Mouse (Mus musculus) ZHBTc4 (cell line): ENCODE data around the gene Por.

Experiments used
- DNase-seq: peaks from one replicate; pipeline ENCODE4 v3.0.0-alpha.2; 2011; ENCODE audit warnings: low read depth, low spot score

Gene Por

GRCm38 (mm10) chr5:135669741-135670275 lies at the start of gene Por:
TSS of gene Por (plus strand) at chr5:135670033.
- peak; percentile 92 for DNase-seq

GRCm38 (mm10) chr5:135620526-135620925 lies 49.3 kb upstream of the Por start:
- DNase-seq, result no peak

GRCm38 (mm10) chr5:135621725-135622124 lies 48.1 kb upstream of the Por start:
- DNase-seq, result no peak

DNA sequence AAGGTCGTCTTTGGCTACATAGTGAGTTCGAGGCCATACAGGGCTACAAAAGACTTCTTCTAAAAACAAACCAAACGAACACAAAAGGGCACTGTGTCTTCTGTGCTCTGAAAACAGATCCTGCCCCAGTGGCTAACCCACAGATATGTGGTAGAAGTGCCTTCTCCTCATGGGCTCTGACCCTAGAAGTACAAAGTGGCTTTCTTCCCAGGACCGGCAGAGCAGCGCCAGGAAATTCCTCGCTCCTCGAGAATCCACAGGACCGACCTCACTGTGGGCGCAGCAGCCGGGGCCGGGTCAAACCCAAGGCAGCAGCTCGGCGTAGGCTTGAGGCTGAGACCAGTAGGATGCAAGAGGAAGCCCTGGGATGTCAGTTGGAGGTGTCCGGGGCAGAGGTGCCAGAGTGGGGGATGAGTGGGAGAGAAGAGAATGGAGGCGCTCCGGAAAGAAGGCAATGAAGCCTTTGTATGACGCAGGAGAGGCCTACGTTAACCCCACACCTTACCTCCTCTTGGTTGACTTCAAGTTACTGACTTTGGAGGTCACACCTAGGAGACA lies 46.7 kb upstream of the Por start:
- no peak for DNase-seq

DNA sequence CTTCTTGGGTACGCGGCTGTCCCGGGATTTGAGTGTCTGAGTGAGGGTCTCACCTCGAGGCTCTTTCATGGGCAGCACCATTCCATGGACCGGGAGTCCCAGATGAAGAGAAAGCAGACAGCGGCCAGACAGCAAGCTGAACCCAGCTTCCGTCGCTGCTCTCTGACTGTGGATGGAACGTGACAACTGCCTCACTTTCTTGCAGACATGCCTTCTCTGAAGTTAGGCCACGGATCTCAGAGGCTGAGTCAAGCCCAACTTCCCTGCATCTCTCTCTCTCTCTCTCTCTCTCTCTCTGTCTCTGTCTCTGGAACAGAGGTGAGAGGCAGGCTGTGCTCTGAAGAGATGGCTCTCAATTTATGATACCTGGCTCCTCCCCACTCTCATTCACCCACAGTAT lies 40.9 kb upstream of the Por start:
- DNase-seq, result peak; percentile 64

DNA sequence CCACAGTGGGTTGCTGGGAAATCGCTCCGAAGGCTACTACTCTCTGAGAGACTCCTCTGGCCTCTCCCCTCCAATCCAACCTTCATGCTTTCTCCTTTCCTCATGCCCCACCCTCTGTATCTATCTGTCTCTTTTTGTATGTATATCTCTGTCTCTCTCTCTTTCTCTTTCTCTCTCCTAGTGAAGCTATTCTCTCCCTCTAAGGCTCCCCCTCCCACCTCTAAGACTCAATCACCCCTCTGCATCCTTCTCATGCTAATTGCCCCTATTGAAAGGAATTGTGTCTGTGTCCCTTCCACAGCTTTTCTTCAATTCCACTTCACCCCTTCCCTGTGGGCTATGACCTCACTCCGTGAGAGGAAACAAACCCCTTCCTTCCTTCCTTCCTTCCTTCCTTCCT lies 40.4 kb upstream of the Por start:
- DNase-seq, result peak; percentile 65

GRCm38 (mm10) chr5:135630598-135630997 lies 39.2 kb upstream of the Por start:
- DNase-seq, result peak; percentile 79

- DNase-seq, result peak; percentile 100
Observed at GRCm38 (mm10) chr5:135632117-135632796, 37.6 kb upstream of the Por start, which contains the start of gene Rhbdd2. TSS of gene Rhbdd2 (plus strand) at chr5:135632618.

- DNase-seq, result no peak
Observed at GRCm38 (mm10) chr5:135632797-135633144, 37.1 kb upstream of the Por start.

DNA sequence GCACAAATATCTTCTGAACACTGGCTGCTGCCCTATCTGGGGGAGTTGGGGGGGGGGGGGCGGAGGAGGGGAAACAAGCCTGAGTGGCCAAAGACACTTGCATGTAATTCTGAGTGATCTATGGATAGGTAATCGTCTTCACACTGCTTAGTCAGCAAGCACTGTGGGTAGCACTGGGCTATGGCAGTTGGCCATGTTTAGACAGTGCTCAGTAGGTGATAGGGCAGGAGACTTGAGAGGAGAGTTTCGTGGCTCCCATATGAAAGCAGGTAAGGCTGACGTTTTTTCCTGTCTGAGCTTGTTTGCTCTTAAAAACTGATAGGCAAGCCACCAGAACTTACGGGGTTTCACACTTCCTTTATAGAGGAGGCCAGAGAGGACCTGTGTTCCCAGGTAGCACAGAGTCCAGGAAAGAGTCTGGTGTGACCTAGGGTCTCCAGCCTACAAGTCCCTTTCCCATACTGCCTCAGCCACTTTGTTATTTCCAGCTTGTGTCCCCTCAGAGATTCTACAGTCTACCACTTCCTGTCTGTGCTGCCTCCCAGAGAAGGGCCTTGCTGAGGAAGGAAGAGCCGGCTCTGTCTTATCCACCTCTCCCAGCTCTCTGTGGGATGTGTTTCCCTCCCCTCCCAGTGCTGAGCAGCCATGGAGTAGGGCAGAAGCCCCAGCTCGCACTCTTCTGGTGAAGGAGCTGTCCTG lies 29.9 kb upstream of the Por start:
- DNase-seq, result no peak

GRCm38 (mm10) chr5:135640459-135640789 lies 29.4 kb upstream of the Por start:
- DNase-seq, result no peak

GRCm38 (mm10) chr5:135641028-135641427 lies 28.8 kb upstream of the Por start:
- no peak for DNase-seq

DNA sequence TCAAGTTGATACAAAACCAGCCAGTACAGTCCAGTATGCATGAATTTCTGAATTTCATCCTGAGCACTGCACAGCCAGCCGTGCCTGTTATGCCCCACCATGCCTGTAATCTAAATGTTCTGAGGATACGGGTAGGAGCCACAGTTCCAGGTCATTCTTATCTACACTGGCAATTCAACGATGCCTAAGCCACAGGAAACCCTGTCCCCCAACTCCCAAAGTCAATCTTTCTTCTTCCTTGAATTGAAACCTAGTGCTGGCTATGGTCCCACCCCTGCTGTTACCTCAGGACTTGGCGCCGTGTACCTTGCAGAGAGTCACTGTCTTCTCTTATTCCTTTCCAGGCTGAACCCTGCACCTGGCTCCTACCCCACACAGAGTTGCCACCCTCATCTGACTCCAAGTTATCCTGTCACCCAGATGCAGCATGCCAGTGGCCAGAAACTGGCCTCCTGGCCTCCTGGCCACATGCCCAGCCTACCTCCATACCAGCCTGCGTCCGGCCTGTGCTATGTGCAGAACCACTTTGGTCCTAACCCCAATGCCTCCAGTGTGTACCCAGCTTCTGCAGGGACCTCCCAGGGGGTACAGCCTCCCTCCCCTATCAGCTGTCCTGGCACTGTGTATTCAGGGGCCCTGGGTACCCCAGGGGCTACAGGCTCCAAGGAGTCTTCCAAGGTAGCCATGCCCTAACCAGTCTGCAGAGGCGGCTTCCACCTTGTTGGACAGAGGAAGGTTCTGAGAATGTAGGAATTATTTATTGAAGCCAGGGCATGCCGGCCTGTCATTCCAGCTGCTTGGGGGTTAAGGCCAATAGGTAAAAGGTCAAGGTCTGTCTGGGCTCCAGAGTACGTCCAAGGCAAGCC lies 26.9 kb upstream of the Por start:
- DNase-seq, result peak; percentile 88

DNA sequence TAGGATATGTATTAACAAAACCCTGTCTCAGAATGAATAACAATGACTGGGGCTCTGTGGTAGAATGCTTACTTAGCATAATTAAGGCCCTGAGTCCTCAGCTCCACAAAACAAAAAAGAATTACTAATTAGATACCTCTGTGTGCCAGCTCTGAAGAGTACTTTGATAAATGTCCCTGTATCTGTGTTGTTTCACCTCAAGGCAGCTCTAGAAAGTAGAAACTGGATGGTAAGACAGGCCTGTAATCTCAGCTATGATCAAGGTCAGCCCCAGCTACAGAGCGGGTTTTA lies 26.3 kb upstream of the Por start:
- no peak for DNase-seq

GRCm38 (mm10) chr5:135643869-135644268 lies 26.0 kb upstream of the Por start:
- no peak for DNase-seq

DNA sequence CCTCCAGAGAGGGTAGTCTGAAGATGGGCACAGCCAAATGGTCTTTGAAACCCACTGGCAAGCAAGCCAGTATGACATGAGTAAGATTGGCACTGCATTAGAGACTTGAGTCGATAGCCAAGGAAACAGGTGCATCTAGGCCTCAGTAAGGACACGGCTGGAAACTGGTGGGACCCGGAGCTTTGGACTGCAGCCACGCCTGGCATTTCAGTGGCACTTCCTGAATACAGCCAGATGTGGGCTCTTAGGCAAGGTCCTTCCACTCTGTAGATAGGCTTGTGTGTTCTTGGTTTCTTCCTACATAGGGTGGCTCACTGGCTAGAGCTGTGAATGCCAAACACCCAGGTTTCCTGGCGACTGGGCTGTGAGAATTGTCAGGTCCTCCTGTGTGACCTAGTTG lies 24.5 kb upstream of the Por start:
- no peak for DNase-seq

DNA sequence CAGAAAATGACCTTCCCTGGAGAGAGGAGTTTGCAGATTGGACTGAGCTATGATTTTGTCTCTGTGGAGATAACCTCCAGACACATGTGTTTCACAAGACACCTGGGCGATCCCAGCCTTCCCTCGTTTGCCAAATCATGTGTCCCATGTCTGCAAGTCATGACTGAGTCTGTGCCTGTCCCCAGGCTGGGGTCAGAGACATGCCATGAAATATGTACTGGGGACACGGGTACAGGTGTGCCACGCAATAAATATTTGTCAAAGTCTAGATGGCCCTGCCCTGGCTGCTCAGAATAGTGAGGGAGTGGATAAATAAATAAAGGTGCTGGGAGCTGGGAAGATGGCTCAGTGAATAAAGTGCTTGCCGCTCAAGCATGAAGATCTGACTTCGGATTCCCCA lies 23.8 kb upstream of the Por start:
- no peak for DNase-seq

GRCm38 (mm10) chr5:135648461-135649308 lies 21.1 kb upstream of the Por start:
- DNase-seq, result peak; percentile 42

DNA sequence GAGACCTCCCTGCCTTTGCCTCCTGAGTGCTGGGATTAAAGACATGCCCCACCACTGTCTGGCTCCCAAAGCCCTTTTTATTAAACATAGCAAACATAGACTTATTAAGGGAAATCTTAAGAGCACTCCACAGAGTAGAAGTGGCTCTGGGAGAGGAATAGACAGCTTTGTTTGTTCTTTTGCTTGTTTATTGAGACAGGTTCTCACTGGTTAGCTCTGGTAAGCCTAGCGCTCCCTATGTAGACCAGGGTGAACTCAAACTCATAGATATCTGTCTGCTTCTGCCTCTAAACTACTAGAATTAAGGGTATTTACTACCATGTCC lies 20.6 kb upstream of the Por start:
- no peak for DNase-seq

GRCm38 (mm10) chr5:135651536-135651935 lies 18.3 kb upstream of the Por start:
- no peak for DNase-seq

DNA sequence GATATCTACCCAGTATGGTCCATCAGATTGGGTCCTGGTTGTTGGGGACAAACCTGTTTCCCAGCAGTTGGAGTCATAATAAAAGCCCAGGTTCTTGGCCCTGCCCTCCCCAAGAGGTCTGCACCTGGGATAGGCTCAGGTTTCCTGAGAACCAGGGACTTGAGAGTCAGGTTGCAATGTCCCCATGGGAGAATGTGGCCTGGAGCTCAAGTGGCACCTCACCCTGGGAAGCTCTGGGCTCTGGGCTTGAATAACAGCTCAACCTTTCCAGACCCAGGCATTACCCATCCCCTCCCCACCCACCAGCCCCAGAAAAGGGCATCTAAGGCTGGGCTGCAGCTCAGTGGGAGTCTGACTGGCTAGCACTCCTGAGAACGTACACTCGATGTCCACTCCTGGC lies 16.6 kb upstream of the Por start:
- DNase-seq, result no peak
